Mouse (Mus musculus): ENCODE data around the gene Sfrp4. TPM values are rescaled to one million over a fixed set of nuclear protein-coding genes. Genes with fewer than 3 reads are reported as not detected.

Gene Sfrp4
- polyA plus RNA-seq, 1 experiment, result not detected

- no peak overlapping the region for H3K4me3 ChIP-seq (ENCODE audit: insufficient read depth, low read length)
- no peak overlapping the region for H3K27ac ChIP-seq (ENCODE audit: insufficient read depth, low read depth, low read length)
- TF ChIP-seq CTCF (IDR thresholded peaks at IDR 0.05; ENCODE audit: low read depth, low read length), result no peak
- TF ChIP-seq POLR2A (IDR thresholded peaks at IDR 0.05; ENCODE audit: borderline replicate concordance, low read depth, low read length), result no peak
- no peaks in the 10 kb centered on the region for H3K4me1 ChIP-seq (ENCODE audit: control insufficient read depth, insufficient read depth, low read length)
These were observed 10.6 kb upstream of the Sfrp4 start for GRCm38 (mm10) chr13:19612348-19612747.

GRCm38 (mm10) chr13:19612963-19613362 lies 9.9 kb upstream of the Sfrp4 start:
- Histone ChIP-seq H3K27ac (ENCODE audit: insufficient read depth, low read depth, low read length) (no peak overlapping the region), H3K4me3 (ENCODE audit: insufficient read depth, low read length) (no peak overlapping the region), H3K4me1 (ENCODE audit: control insufficient read depth, insufficient read depth, low read length) (no peaks in the 10 kb centered on the region)
- TF ChIP-seq POLR2A (IDR thresholded peaks at IDR 0.05; ENCODE audit: borderline replicate concordance, low read depth, low read length) (no peak), CTCF (IDR thresholded peaks at IDR 0.05; ENCODE audit: low read depth, low read length) (no peak)

GRCm38 (mm10) chr13:19613426-19613825 lies 9.5 kb upstream of the Sfrp4 start:
- Histone ChIP-seq H3K4me1 (ENCODE audit: control insufficient read depth, insufficient read depth, low read length) (no peaks in the 10 kb centered on the region), H3K4me3 (ENCODE audit: insufficient read depth, low read length) (no peak overlapping the region), H3K27ac (ENCODE audit: insufficient read depth, low read depth, low read length) (no peak overlapping the region)
- TF ChIP-seq POLR2A (IDR thresholded peaks at IDR 0.05; ENCODE audit: borderline replicate concordance, low read depth, low read length), result no peak
- no peak for TF ChIP-seq CTCF (IDR thresholded peaks at IDR 0.05; ENCODE audit: low read depth, low read length)

GRCm38 (mm10) chr13:19614311-19614710 lies 8.6 kb upstream of the Sfrp4 start:
- no peaks in the 10 kb centered on the region for H3K4me1 ChIP-seq (ENCODE audit: control insufficient read depth, insufficient read depth, low read length)
- H3K27ac ChIP-seq (ENCODE audit: insufficient read depth, low read depth, low read length), result no peak overlapping the region
- H3K4me3 ChIP-seq (ENCODE audit: insufficient read depth, low read length), result no peak overlapping the region
- no peak for TF ChIP-seq POLR2A (IDR thresholded peaks at IDR 0.05; ENCODE audit: borderline replicate concordance, low read depth, low read length)
- no peak for TF ChIP-seq CTCF (IDR thresholded peaks at IDR 0.05; ENCODE audit: low read depth, low read length)

- no peak for TF ChIP-seq POLR2A (IDR thresholded peaks at IDR 0.05; ENCODE audit: borderline replicate concordance, low read depth, low read length)
- TF ChIP-seq CTCF (IDR thresholded peaks at IDR 0.05; ENCODE audit: low read depth, low read length), result no peak
- H3K4me3 ChIP-seq (ENCODE audit: insufficient read depth, low read length), result no peak overlapping the region
- no peak overlapping the region for H3K27ac ChIP-seq (ENCODE audit: insufficient read depth, low read depth, low read length)
- H3K4me1 ChIP-seq (ENCODE audit: control insufficient read depth, insufficient read depth, low read length), result no peaks in the 10 kb centered on the region
These were observed 4.8 kb upstream of the Sfrp4 start for GRCm38 (mm10) chr13:19618081-19618480.

GRCm38 (mm10) chr13:19618841-19619215 lies 4.1 kb upstream of the Sfrp4 start:
- Histone ChIP-seq H3K27ac (ENCODE audit: insufficient read depth, low read depth, low read length) (no peak overlapping the region), H3K4me3 (ENCODE audit: insufficient read depth, low read length) (peak overlapping the region; percentile 75), H3K4me1 (ENCODE audit: control insufficient read depth, insufficient read depth, low read length) (no peaks in the 10 kb centered on the region)
- TF ChIP-seq CTCF (IDR thresholded peaks at IDR 0.05; ENCODE audit: low read depth, low read length) (no peak), POLR2A (IDR thresholded peaks at IDR 0.05; ENCODE audit: borderline replicate concordance, low read depth, low read length) (no peak)

GRCm38 (mm10) chr13:19619216-19619927 lies 3.5 kb upstream of the Sfrp4 start, which contains the start of gene Epdr1:
Gene Epdr1, minus strand, starts transcription at chr13:19619927.
- Histone ChIP-seq H3K4me3 (ENCODE audit: insufficient read depth, low read length) (peak within 1 kb of the TSS; percentile 75), H3K4me1 (ENCODE audit: control insufficient read depth, insufficient read depth, low read length) (no peaks in the 10 kb centered on the region), H3K27ac (ENCODE audit: insufficient read depth, low read depth, low read length) (no peak within 1 kb of the TSS)
- TF ChIP-seq POLR2A (IDR thresholded peaks at IDR 0.05; ENCODE audit: borderline replicate concordance, low read depth, low read length) (no peak), CTCF (IDR thresholded peaks at IDR 0.05; ENCODE audit: low read depth, low read length) (peak; percentile 32)

- TF ChIP-seq POLR2A (IDR thresholded peaks at IDR 0.05; ENCODE audit: borderline replicate concordance, low read depth, low read length) (no peak), CTCF (IDR thresholded peaks at IDR 0.05; ENCODE audit: low read depth, low read length) (no peak)
- no peaks in the 10 kb centered on the region for H3K4me1 ChIP-seq (ENCODE audit: control insufficient read depth, insufficient read depth, low read length)
- H3K27ac ChIP-seq (ENCODE audit: insufficient read depth, low read depth, low read length), result no peak overlapping the region
- H3K4me3 ChIP-seq (ENCODE audit: insufficient read depth, low read length), result peak overlapping the region; percentile 56
These were observed 463 bp downstream of the Sfrp4 start for GRCm38 (mm10) chr13:19623228-19623905.

GRCm38 (mm10) chr13:19624632-19625320 lies 1.9 kb downstream of the Sfrp4 start:
- H3K4me1 ChIP-seq (ENCODE audit: control insufficient read depth, insufficient read depth, low read length), result no peaks in the 10 kb centered on the region
- no peak overlapping the region for H3K27ac ChIP-seq (ENCODE audit: insufficient read depth, low read depth, low read length)
- H3K4me3 ChIP-seq (ENCODE audit: insufficient read depth, low read length), result no peak overlapping the region
- no peak for TF ChIP-seq CTCF (IDR thresholded peaks at IDR 0.05; ENCODE audit: low read depth, low read length)
- no peak for TF ChIP-seq POLR2A (IDR thresholded peaks at IDR 0.05; ENCODE audit: borderline replicate concordance, low read depth, low read length)

GRCm38 (mm10) chr13:19626473-19626872 lies 3.6 kb downstream of the Sfrp4 start:
- no peaks in the 10 kb centered on the region for H3K4me1 ChIP-seq (ENCODE audit: control insufficient read depth, insufficient read depth, low read length)
- no peak overlapping the region for H3K27ac ChIP-seq (ENCODE audit: insufficient read depth, low read depth, low read length)
- TF ChIP-seq POLR2A (IDR thresholded peaks at IDR 0.05; ENCODE audit: borderline replicate concordance, low read depth, low read length), result no peak
- TF ChIP-seq CTCF (IDR thresholded peaks at IDR 0.05; ENCODE audit: low read depth, low read length), result no peak
- H3K4me3 ChIP-seq (ENCODE audit: insufficient read depth, low read length), result no peak overlapping the region

Measured in bone marrow macrophage, adult 2 months (primary cell).